Mouse (Mus musculus) heart, embryonic 15.5 days (tissue): Measurements from ENCODE around the gene Spem1. TPM values are rescaled to one million over a fixed set of nuclear protein-coding genes. Genes with fewer than 3 reads are reported as not detected.

Experiments used
- ATAC-seq: fragments of 200-750 bp; cut with Nextera tagmentation; replicated peaks from 2 replicates; pipeline ENCODE4 v1.8.0; 2017; ENCODE audit warnings: low read depth, moderate TSS enrichment; ENCODE audit not compliant: insufficient number of reproducible peaks, insufficient read depth, low FRiP score
- H3K27ac ChIP-seq: fragments of 300-500 bp; sonication (generic); 2 replicates; pipeline ENCODE4 v1.5.1; 2015; ENCODE audit warnings: mild to moderate bottlenecking, inconsistent platforms
- H3K27me3 ChIP-seq: fragments of 300-500 bp; sonication (generic); 2 replicates; pipeline ENCODE4 v1.6.1; 2015; ENCODE audit warnings: inconsistent platforms
- H3K36me3 ChIP-seq: fragments of 300-500 bp; sonication (generic); 2 replicates; pipeline ENCODE4 v1.6.1; 2015; ENCODE audit warnings: mild to moderate bottlenecking, inconsistent platforms
- H3K4me1 ChIP-seq: fragments of 300-500 bp; sonication (generic); replicated peaks from 2 replicates; pipeline ENCODE4 v1.6.1; 2015; ENCODE audit warnings: inconsistent platforms
- H3K4me2 ChIP-seq: fragments of 300-500 bp; sonication (generic); 2 replicates; pipeline ENCODE4 v1.6.1; 2015; ENCODE audit warnings: inconsistent platforms, mild to moderate bottlenecking, moderate library complexity
- H3K4me3 ChIP-seq: fragments of 300-500 bp; sonication (generic); 2 replicates; pipeline ENCODE4 v1.5.1; 2015; ENCODE audit warnings: mild to moderate bottlenecking, inconsistent platforms
- H3K9ac ChIP-seq: fragments of 300-500 bp; sonication (generic); 2 replicates; pipeline ENCODE4 v1.6.1; 2015; ENCODE audit warnings: mild to moderate bottlenecking, inconsistent platforms
- H3K9me3 ChIP-seq: fragments of 300-500 bp; sonication (generic); replicated peaks from 2 replicates; pipeline ENCODE4 v1.6.1; 2016; ENCODE audit warnings: inconsistent platforms
- WGBS: fragments of 180-500 bp; shearing (Covaris S2); methylation state at CpG from one replicate; pipeline ENCODE4 v1.1.7; 2015; ENCODE audit warnings: mixed read lengths; 5-methylcytosine and 5-hydroxymethylcytosine counted together
- polyA plus RNA-seq: library from polyadenylated mRNA; unstranded; fragments of >200 nt; fragmentation: Nextera tagmentation; extraction: Ambion mirVana; gene quantifications from 2 replicates; pipeline ENCODE4 v1.2.1, GENCODE M21; 2015

The Spem1 gene
- polyA plus RNA-seq, 1 experiment from 2014 or later: not detected

DNA sequence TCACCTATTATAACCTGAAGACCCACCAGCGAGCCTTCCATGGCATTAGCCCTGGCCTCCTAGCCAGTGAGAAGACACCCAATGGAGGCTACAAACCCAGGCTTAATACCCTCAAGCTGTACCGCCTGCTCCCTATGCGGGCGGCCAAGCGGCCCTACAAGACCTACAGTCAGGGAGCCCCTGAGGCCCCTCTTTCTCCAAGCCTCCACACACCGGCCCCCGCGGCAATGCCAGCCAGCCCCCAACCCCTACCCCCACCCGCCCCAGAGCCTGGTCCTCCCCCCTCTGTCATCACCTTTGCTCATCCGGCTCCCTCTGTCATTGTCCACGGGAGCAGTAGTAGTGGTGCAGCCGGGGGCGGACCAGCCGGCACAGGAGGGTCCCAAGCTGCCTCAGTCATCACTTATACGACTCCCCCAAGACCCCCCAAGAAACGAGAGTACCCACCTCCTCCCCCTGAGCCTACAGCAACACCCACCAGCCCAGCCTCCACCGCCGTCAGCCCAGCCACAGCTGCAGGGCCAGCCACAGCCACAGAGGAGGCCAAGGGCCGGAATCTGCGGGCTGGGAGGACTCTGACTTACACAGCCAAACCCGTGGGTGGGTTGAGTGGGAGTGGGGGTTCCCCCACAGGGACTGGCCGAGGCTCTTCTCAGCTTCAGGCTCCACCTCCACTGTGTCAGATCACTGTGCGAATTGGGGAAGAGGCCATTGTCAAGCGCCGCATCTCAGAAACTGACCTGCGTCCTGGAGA is 44.3 kb downstream of the Spem1 start:
- 58% methylated on average over 26 of the region's 26 CpGs for WGBS

DNA sequence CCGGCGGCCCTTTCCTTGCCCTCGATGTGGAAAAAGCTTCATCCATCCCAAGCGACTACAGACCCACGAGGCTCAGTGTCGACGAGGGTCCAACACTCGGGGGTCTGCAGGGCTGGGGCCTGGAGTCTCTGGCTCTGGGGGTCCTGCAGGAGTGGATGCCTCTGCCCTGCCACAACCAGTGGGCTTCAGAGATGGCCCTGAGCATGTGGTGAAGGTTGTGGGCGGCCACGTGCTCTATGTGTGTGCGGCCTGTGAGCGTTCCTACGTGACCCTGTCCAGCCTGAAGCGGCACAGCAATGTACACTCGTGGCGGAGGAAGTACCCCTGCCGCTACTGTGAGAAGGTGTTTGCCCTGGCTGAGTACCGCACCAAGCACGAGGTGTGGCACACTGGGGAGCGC is 45.5 kb downstream of the Spem1 start:
- H3K27me3 ChIP-seq: no peaks in the 10 kb centered on the region
- no peak overlapping the region for H3K4me2 ChIP-seq
- H3K9me3 ChIP-seq: no peaks in the 10 kb centered on the region
- 86% methylated on average over 20 of the region's 20 CpGs for WGBS
- no peak overlapping the region for H3K27ac ChIP-seq
- H3K4me3 ChIP-seq: no peak overlapping the region
- H3K36me3 ChIP-seq: peaks cover 11% of the 10 kb centered on the region; the same call in 1 of the 2 replicates
- peaks cover 29% of the 10 kb centered on the region for H3K4me1 ChIP-seq
- ATAC-seq: no peak; the same call in 1 of the 2 replicates
- no peak overlapping the region for H3K9ac ChIP-seq

More for the DNA sequence above, 44.3 kb downstream of the Spem1 start:
- no peak for ATAC-seq
- no peak overlapping the region for H3K4me2 ChIP-seq
- H3K9ac ChIP-seq: no peak overlapping the region
- no peaks in the 10 kb centered on the region for H3K9me3 ChIP-seq
- H3K4me1 ChIP-seq: peaks cover 29% of the 10 kb centered on the region
- H3K27ac ChIP-seq: no peak overlapping the region
- no peak overlapping the region for H3K4me3 ChIP-seq
- peaks cover 10% of the 10 kb centered on the region; the same call in 1 of the 2 replicates for H3K36me3 ChIP-seq
- no peaks in the 10 kb centered on the region for H3K27me3 ChIP-seq

DNA sequence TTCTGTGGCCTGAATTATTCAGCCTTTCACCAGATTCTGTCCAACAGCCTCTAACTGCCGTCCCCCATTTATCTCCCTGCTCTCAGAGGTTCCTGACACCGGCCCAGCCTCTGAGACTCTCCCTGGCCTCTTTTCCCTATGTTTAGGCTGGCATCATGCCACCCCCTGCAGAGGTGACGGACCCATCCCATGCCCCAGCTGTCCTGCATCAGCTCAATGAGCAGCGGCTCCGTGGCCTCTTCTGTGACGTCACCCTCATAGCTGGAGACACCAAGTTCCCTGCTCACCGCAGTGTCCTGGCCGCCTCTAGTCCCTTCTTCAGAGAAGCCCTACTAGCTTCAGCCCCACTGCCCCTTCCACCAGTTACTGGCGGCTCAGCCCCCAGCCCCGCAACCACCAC is 46.3 kb downstream of the Spem1 start:
- WGBS: 54% methylated on average over 10 of the region's 10 CpGs
- ATAC-seq: no peak
- Histone ChIP-seq H3K36me3 (peaks cover 11% of the 10 kb centered on the region; the same call in 1 of the 2 replicates), H3K4me1 (peaks cover 29% of the 10 kb centered on the region), H3K9ac (no peak overlapping the region), H3K4me2 (no peak overlapping the region), H3K4me3 (no peak overlapping the region), H3K27ac (no peak overlapping the region), H3K27me3 (no peaks in the 10 kb centered on the region), H3K9me3 (no peaks in the 10 kb centered on the region)

DNA sequence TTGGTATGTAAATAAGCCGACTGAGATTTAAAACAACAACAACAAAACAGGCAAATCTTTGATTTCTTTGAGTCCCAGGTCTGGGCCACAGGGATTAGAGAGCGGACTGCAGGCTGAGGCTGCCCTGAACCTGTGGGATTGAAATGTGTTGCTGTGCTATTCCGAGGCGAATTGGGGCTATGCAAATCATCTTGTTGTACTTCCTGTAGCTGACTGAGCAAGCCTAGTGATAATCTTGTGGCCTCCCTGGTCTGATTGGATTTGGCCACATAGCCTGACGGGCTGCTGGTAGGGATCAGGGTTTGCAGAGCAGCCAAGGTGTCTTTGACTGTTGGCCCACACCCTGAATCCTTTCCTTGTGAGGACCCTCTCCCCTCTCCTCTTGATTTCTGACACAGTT is 47.0 kb downstream of the Spem1 start:
- ATAC-seq: no peak
- Histone ChIP-seq H3K27ac (no peak overlapping the region), H3K4me3 (no peak overlapping the region), H3K4me1 (peaks cover 29% of the 10 kb centered on the region), H3K27me3 (no peaks in the 10 kb centered on the region), H3K9ac (no peak overlapping the region), H3K9me3 (no peaks in the 10 kb centered on the region), H3K4me2 (no peak overlapping the region), H3K36me3 (peaks cover 11% of the 10 kb centered on the region; the same call in 1 of the 2 replicates)
- 59% methylated on average over 5 of the region's 5 CpGs for WGBS

Other genes starting within 250 kb of the Spem1 start
- 13.3 and 17.0 TPM in 2 replicates for gene Wrap53, start 241.9 kb downstream of the Spem1 start, polyA plus RNA-seq
- gene Trp53, start 241.8 kb downstream of the Spem1 start, polyA plus RNA-seq: 59.4 and 88.1 TPM in 2 replicates
- gene Atp1b2, start 216.2 kb downstream of the Spem1 start, polyA plus RNA-seq: 24.2 and 24.5 TPM in 2 replicates
- gene Shbg, start 204.3 kb downstream of the Spem1 start, polyA plus RNA-seq: 0.29 TPM in 1 of 2 replicates, not detected in the other
- gene Sat2, start 200.2 kb downstream of the Spem1 start, polyA plus RNA-seq: 14.3 and 16.7 TPM in 2 replicates
- 22.9 and 28.5 TPM in 2 replicates for gene Fxr2, start 189.2 kb downstream of the Spem1 start, polyA plus RNA-seq
- gene Sox15, start 166.9 kb downstream of the Spem1 start, polyA plus RNA-seq: 0.22 TPM in 1 of 2 replicates, not detected in the other
- gene Mpdu1, start 159.5 kb downstream of the Spem1 start, polyA plus RNA-seq: 38.8 and 48.1 TPM in 2 replicates
- gene Cd68, start 156.0 kb downstream of the Spem1 start, polyA plus RNA-seq: 8.7 and 18.6 TPM in 2 replicates
- gene Eif4a1, start 149.8 kb downstream of the Spem1 start, polyA plus RNA-seq: 310 and 340 TPM in 2 replicates
- 47.1 and 54.8 TPM in 2 replicates for gene Senp3, start 140.1 kb downstream of the Spem1 start, polyA plus RNA-seq
- 0.54 and 0.99 TPM in 2 replicates for gene Tnfsf13, start 136.4 kb downstream of the Spem1 start, polyA plus RNA-seq
- 7.3 and 8.9 TPM in 2 replicates for gene Tnfsf12, start 126.3 kb downstream of the Spem1 start, polyA plus RNA-seq
- gene Tnfsfm13, start 126.1 kb downstream of the Spem1 start, polyA plus RNA-seq: 2.9 and 4.2 TPM in 2 replicates
- 10.9 and 18.3 TPM in 2 replicates for gene Polr2a, start 63.5 kb downstream of the Spem1 start, polyA plus RNA-seq
- 0.16 and 0.48 TPM in 2 replicates for gene Slc35g3, start 60.2 kb downstream of the Spem1 start, polyA plus RNA-seq
- gene Zbtb4, start 56.3 kb downstream of the Spem1 start, polyA plus RNA-seq: 3.1 and 3.8 TPM in 2 replicates
- 5.4 and 7.5 TPM in 2 replicates for gene Chrnb1, start 26.2 kb downstream of the Spem1 start, polyA plus RNA-seq
- 1.8 and 2.9 TPM in 2 replicates for gene Fgf11, start 20.3 kb downstream of the Spem1 start, polyA plus RNA-seq
- 1.1 and 2.6 TPM in 2 replicates for gene Tmem102, start 16.6 kb downstream of the Spem1 start, polyA plus RNA-seq
- not detected in 2 replicates for gene Gm39566, start 6.9 kb downstream of the Spem1 start, polyA plus RNA-seq
- not detected in 2 replicates for gene Spem2, start 3.7 kb downstream of the Spem1 start, polyA plus RNA-seq
- 1.6 and 2.2 TPM in 2 replicates for gene Nlgn2, start 15.6 kb upstream of the Spem1 start, polyA plus RNA-seq
- 291 and 359 TPM in 2 replicates for gene Tmem256, start 16.3 kb upstream of the Spem1 start, polyA plus RNA-seq
- 68.5 and 81.4 TPM in 2 replicates for gene Plscr3, start 24.2 kb upstream of the Spem1 start, polyA plus RNA-seq
- gene Tnk1, start 36.5 kb upstream of the Spem1 start, polyA plus RNA-seq: 0.31 and 0.80 TPM in 2 replicates
- gene Tmem95, start 55.8 kb upstream of the Spem1 start, polyA plus RNA-seq: not detected in 2 replicates
- gene Kctd11, start 59.2 kb upstream of the Spem1 start, polyA plus RNA-seq: 3.3 and 5.7 TPM in 2 replicates
- gene Acap1, start 73.4 kb upstream of the Spem1 start, polyA plus RNA-seq: 4.5 and 14.8 TPM in 2 replicates
- gene 2810408A11Rik, start 78.8 kb upstream of the Spem1 start, polyA plus RNA-seq: 3.7 and 5.8 TPM in 2 replicates
- gene Neurl4, start 78.9 kb upstream of the Spem1 start, polyA plus RNA-seq: 5.2 and 7.0 TPM in 2 replicates
- 44.8 and 54.9 TPM in 2 replicates for gene Gps2, start 91.7 kb upstream of the Spem1 start, polyA plus RNA-seq
- 975 and 1,130 TPM in 2 replicates for gene Eif5a, start 99.8 kb upstream of the Spem1 start, polyA plus RNA-seq
- gene Ybx2, start 113.6 kb upstream of the Spem1 start, polyA plus RNA-seq: 5.5 and 5.7 TPM in 2 replicates
- gene Slc2a4, start 126.0 kb upstream of the Spem1 start, polyA plus RNA-seq: 42.0 and 42.6 TPM in 2 replicates
- gene Cldn7, start 142.6 kb upstream of the Spem1 start, polyA plus RNA-seq: 3.8 and 13.9 TPM in 2 replicates
- gene Ctdnep1, start 159.0 kb upstream of the Spem1 start, polyA plus RNA-seq: 19.9 and 21.6 TPM in 2 replicates
- 97.8 and 99.6 TPM in 2 replicates for gene Elp5, start 160.3 kb upstream of the Spem1 start, polyA plus RNA-seq
- 402 and 455 TPM in 2 replicates for gene Gabarap, start 169.0 kb upstream of the Spem1 start, polyA plus RNA-seq
- gene Phf23, start 173.6 kb upstream of the Spem1 start, polyA plus RNA-seq: 38.4 and 42.4 TPM in 2 replicates
- gene Dvl2, start 178.4 kb upstream of the Spem1 start, polyA plus RNA-seq: 17.4 and 24.8 TPM in 2 replicates
- 200 and 235 TPM in 2 replicates for gene Acadvl, start 193.2 kb upstream of the Spem1 start, polyA plus RNA-seq
- gene Dlg4, start 194.8 kb upstream of the Spem1 start, polyA plus RNA-seq: 4.8 and 5.1 TPM in 2 replicates
- 0.29 TPM in 1 of 2 replicates, not detected in the other for gene Asgr1, start 231.9 kb upstream of the Spem1 start, polyA plus RNA-seq